Mouse (Mus musculus): ENCODE results near the gene Slc4a10. TPM values are rescaled to one million over a fixed set of nuclear protein-coding genes. Genes with fewer than 3 reads are reported as not detected.

Gene Slc4a10
- polyA plus RNA-seq, 1 experiment from 2014 or later = 0.05 TPM

- H3K4me3 ChIP-seq = no peak overlapping the region
- no peak for DNase-seq (ENCODE audit: low spot score)
- 1% methylated on average over 2 of the region's 2 CpGs for WGBS
- no peak overlapping the region for H3K27ac ChIP-seq (replicated peaks)
- no peaks in the 10 kb centered on the region for H3K4me1 ChIP-seq
- H3K36me3 ChIP-seq (replicated peaks) = no peaks in the 10 kb centered on the region
- no peaks in the 10 kb centered on the region for H3K9me3 ChIP-seq
- H3K27me3 ChIP-seq (replicated peaks; ENCODE audit: low read depth, poor library complexity, severe bottlenecking) = no peaks in the 10 kb centered on the region
These were observed 239.6 kb downstream of the Slc4a10 start for GRCm38 (mm10) chr2:62285847-62286246.

- H3K36me3 ChIP-seq (replicated peaks) = no peaks in the 10 kb centered on the region
- 80% methylated on average over 4 of the region's 4 CpGs for WGBS
- H3K27me3 ChIP-seq (replicated peaks; ENCODE audit: low read depth, poor library complexity, severe bottlenecking) = no peaks in the 10 kb centered on the region
- no peaks in the 10 kb centered on the region for H3K4me1 ChIP-seq
- DNase-seq (ENCODE audit: low spot score) = no peak
- no peak overlapping the region for H3K27ac ChIP-seq (replicated peaks)
- no peak overlapping the region for H3K4me3 ChIP-seq
- no peaks in the 10 kb centered on the region for H3K9me3 ChIP-seq
These were observed 241.3 kb downstream of the Slc4a10 start for GRCm38 (mm10) chr2:62287532-62287931.

- Histone ChIP-seq H3K27me3 (replicated peaks; ENCODE audit: low read depth, poor library complexity, severe bottlenecking) (no peaks in the 10 kb centered on the region), H3K4me3 (no peak overlapping the region), H3K9me3 (no peaks in the 10 kb centered on the region), H3K4me1 (no peaks in the 10 kb centered on the region), H3K27ac (replicated peaks) (no peak overlapping the region), H3K36me3 (replicated peaks) (no peaks in the 10 kb centered on the region)
- DNase-seq (ENCODE audit: low spot score) = no peak
- 61% methylated on average over 2 of the region's 2 CpGs for WGBS
These were observed 247.6 kb downstream of the Slc4a10 start for GRCm38 (mm10) chr2:62293846-62294245.

GRCm38 (mm10) chr2:62301716-62302115 is 255.5 kb downstream of the Slc4a10 start:
- Histone ChIP-seq H3K27me3 (replicated peaks; ENCODE audit: low read depth, poor library complexity, severe bottlenecking) (no peaks in the 10 kb centered on the region), H3K4me1 (no peaks in the 10 kb centered on the region), H3K27ac (replicated peaks) (no peak overlapping the region), H3K4me3 (no peak overlapping the region), H3K9me3 (no peaks in the 10 kb centered on the region), H3K36me3 (replicated peaks) (no peaks in the 10 kb centered on the region)
- DNase-seq (ENCODE audit: low spot score) = no peak
- 93% methylated on average over 2 of the region's 2 CpGs for WGBS

- Histone ChIP-seq H3K9me3 (no peaks in the 10 kb centered on the region), H3K36me3 (replicated peaks) (no peaks in the 10 kb centered on the region), H3K27me3 (replicated peaks; ENCODE audit: low read depth, poor library complexity, severe bottlenecking) (no peaks in the 10 kb centered on the region), H3K27ac (replicated peaks) (no peak overlapping the region), H3K4me3 (no peak overlapping the region), H3K4me1 (no peaks in the 10 kb centered on the region)
- no peak for DNase-seq (ENCODE audit: low spot score)
- 91% methylated on average over 5 of the region's 5 CpGs for WGBS
These were observed 260.7 kb downstream of the Slc4a10 start for GRCm38 (mm10) chr2:62306978-62307377.

GRCm38 (mm10) chr2:62307477-62307876 is 261.2 kb downstream of the Slc4a10 start:
- no peak overlapping the region for H3K4me3 ChIP-seq
- H3K4me1 ChIP-seq = no peaks in the 10 kb centered on the region
- no peaks in the 10 kb centered on the region for H3K36me3 ChIP-seq (replicated peaks)
- 87% methylated on average over 2 of the region's 2 CpGs for WGBS
- no peak overlapping the region for H3K27ac ChIP-seq (replicated peaks)
- no peaks in the 10 kb centered on the region for H3K9me3 ChIP-seq
- no peaks in the 10 kb centered on the region for H3K27me3 ChIP-seq (replicated peaks; ENCODE audit: low read depth, poor library complexity, severe bottlenecking)
- no peak for DNase-seq (ENCODE audit: low spot score)

- WGBS = 79% methylated on average over 2 of the region's 2 CpGs
These were observed 270.7 kb downstream of the Slc4a10 start for GRCm38 (mm10) chr2:62316930-62317329.

GRCm38 (mm10) chr2:62319489-62319888 is 273.2 kb downstream of the Slc4a10 start:
- H3K4me3 ChIP-seq = no peak overlapping the region
- no peaks in the 10 kb centered on the region for H3K36me3 ChIP-seq (replicated peaks)
- no peak overlapping the region for H3K27ac ChIP-seq (replicated peaks)
- H3K27me3 ChIP-seq (replicated peaks; ENCODE audit: low read depth, poor library complexity, severe bottlenecking) = no peaks in the 10 kb centered on the region
- DNase-seq (ENCODE audit: low spot score) = no peak
- H3K9me3 ChIP-seq = no peaks in the 10 kb centered on the region
- WGBS = 89% methylated on average over 3 of the region's 3 CpGs
- H3K4me1 ChIP-seq = no peaks in the 10 kb centered on the region

More at GRCm38 (mm10) chr2:62316930-62317329, 270.7 kb downstream of the Slc4a10 start:
- H3K9me3 ChIP-seq = no peaks in the 10 kb centered on the region
- no peak overlapping the region for H3K4me3 ChIP-seq
- no peak for DNase-seq (ENCODE audit: low spot score)
- no peaks in the 10 kb centered on the region for H3K4me1 ChIP-seq
- H3K36me3 ChIP-seq (replicated peaks) = no peaks in the 10 kb centered on the region
- no peak overlapping the region for H3K27ac ChIP-seq (replicated peaks)
- H3K27me3 ChIP-seq (replicated peaks; ENCODE audit: low read depth, poor library complexity, severe bottlenecking) = no peaks in the 10 kb centered on the region

GRCm38 (mm10) chr2:62323078-62323637 is 276.9 kb downstream of the Slc4a10 start:
- no peaks in the 10 kb centered on the region for H3K36me3 ChIP-seq (replicated peaks)
- no peaks in the 10 kb centered on the region for H3K27me3 ChIP-seq (replicated peaks; ENCODE audit: low read depth, poor library complexity, severe bottlenecking)
- DNase-seq (ENCODE audit: low spot score) = no peak
- H3K4me1 ChIP-seq = no peaks in the 10 kb centered on the region
- no peaks in the 10 kb centered on the region for H3K9me3 ChIP-seq
- WGBS = 91% methylated on average over 9 of the region's 9 CpGs
- no peak overlapping the region for H3K27ac ChIP-seq (replicated peaks)
- H3K4me3 ChIP-seq = no peak overlapping the region

GRCm38 (mm10) chr2:62325388-62325787 is 279.1 kb downstream of the Slc4a10 start:
- Histone ChIP-seq H3K4me1 (no peaks in the 10 kb centered on the region), H3K27me3 (replicated peaks; ENCODE audit: low read depth, poor library complexity, severe bottlenecking) (no peaks in the 10 kb centered on the region), H3K36me3 (replicated peaks) (no peaks in the 10 kb centered on the region), H3K9me3 (no peaks in the 10 kb centered on the region), H3K27ac (replicated peaks) (no peak overlapping the region), H3K4me3 (no peak overlapping the region)
- no peak for DNase-seq (ENCODE audit: low spot score)
- 96% methylated on average over 2 of the region's 2 CpGs for WGBS

- 69% methylated on average over 4 of the region's 4 CpGs for WGBS
- DNase-seq (ENCODE audit: low spot score) = no peak
These were observed 285.7 kb downstream of the Slc4a10 start for GRCm38 (mm10) chr2:62331913-62332312.

GRCm38 (mm10) chr2:62332465-62332864 is 286.2 kb downstream of the Slc4a10 start:
- Histone ChIP-seq H3K36me3 (replicated peaks) (no peaks in the 10 kb centered on the region), H3K27ac (replicated peaks) (no peak overlapping the region), H3K9me3 (no peaks in the 10 kb centered on the region), H3K4me1 (0 out of 2 replicates have a peak, but pooled peaks cover 4% of the 10 kb centered on the region), H3K27me3 (replicated peaks; ENCODE audit: low read depth, poor library complexity, severe bottlenecking) (no peaks in the 10 kb centered on the region), H3K4me3 (no peak overlapping the region)
- no peak for DNase-seq (ENCODE audit: low spot score)
- WGBS = 77% methylated on average over 8 of the region's 8 CpGs

More at GRCm38 (mm10) chr2:62331913-62332312, 285.7 kb downstream of the Slc4a10 start:
- Histone ChIP-seq H3K36me3 (replicated peaks) (no peaks in the 10 kb centered on the region), H3K27me3 (replicated peaks; ENCODE audit: low read depth, poor library complexity, severe bottlenecking) (no peaks in the 10 kb centered on the region), H3K4me3 (no peak overlapping the region), H3K4me1 (0 out of 2 replicates have a peak, but pooled peaks cover 4% of the 10 kb centered on the region), H3K27ac (replicated peaks) (no peak overlapping the region), H3K9me3 (no peaks in the 10 kb centered on the region)

- DNase-seq (ENCODE audit: low spot score) = no peak
- 90% methylated on average over 4 of the region's 4 CpGs for WGBS
- Histone ChIP-seq H3K27ac (replicated peaks) (no peak overlapping the region), H3K27me3 (replicated peaks; ENCODE audit: low read depth, poor library complexity, severe bottlenecking) (no peaks in the 10 kb centered on the region), H3K4me3 (no peak overlapping the region), H3K36me3 (replicated peaks) (no peaks in the 10 kb centered on the region), H3K4me1 (0 out of 2 replicates have a peak, but pooled peaks cover 4% of the 10 kb centered on the region), H3K9me3 (no peaks in the 10 kb centered on the region)
These were observed 288.4 kb downstream of the Slc4a10 start for GRCm38 (mm10) chr2:62334397-62335243.
